Mouse (Mus musculus): ENCODE data around the gene Ms4a10. TPM values are rescaled to one million over a fixed set of nuclear protein-coding genes. Genes with fewer than 3 reads are reported as not detected.

The Ms4a10 gene
- total RNA-seq, 2 experiments from 2014 or later: not detected

GRCm38 (mm10) chr19:10916506-10916905 lies 58.0 kb downstream of the Ms4a10 start:
- DNase-seq: no peak

- DNase-seq: no peak
These were observed 59.6 kb downstream of the Ms4a10 start for GRCm38 (mm10) chr19:10914870-10915269.

GRCm38 (mm10) chr19:10914291-10914690 lies 60.2 kb downstream of the Ms4a10 start:
- no peak for DNase-seq

Other genes starting within 250 kb of the Ms4a10 start
- under 1 TPM in 1 of 2 experiments, not detected in 1; 0.25 TPM for gene Cd5, start 235.7 kb downstream of the Ms4a10 start, total RNA-seq (2021)
- gene Cd6, start 144.6 kb downstream of the Ms4a10 start, total RNA-seq (2021): under 1 TPM in 1 of 2 experiments, not detected in 1; 0.26 TPM
- gene Slc15a3, start 134.9 kb downstream of the Ms4a10 start, total RNA-seq (2021): 1 to 10 TPM in 1 of 2 experiments, under 1 TPM in 1; 0.75 to 1.6 TPM
- 10 to 100 TPM; 26.9 to 29.9 TPM for gene Tmem132a, start 104.7 kb downstream of the Ms4a10 start, total RNA-seq (2021)
- 100 to 1,000 TPM; 208 to 212 TPM for gene Tmem109, start 92.7 kb downstream of the Ms4a10 start, total RNA-seq (2021)
- 100 to 1,000 TPM; 264 to 270 TPM for gene Prpf19, start 79.4 kb downstream of the Ms4a10 start, total RNA-seq (2021)
- under 1 TPM in 1 of 2 experiments, not detected in 1; 0.23 TPM for gene Zp1, start 54.0 kb downstream of the Ms4a10 start, total RNA-seq (2021)
- gene Ptgdr2, start 37.5 kb downstream of the Ms4a10 start, total RNA-seq (2021): under 1 TPM in 1 of 2 experiments, not detected in 1; 0.14 TPM
- 10 to 100 TPM; 26.9 to 27.3 TPM for gene Ccdc86, start 25.4 kb downstream of the Ms4a10 start, total RNA-seq (2021)
- not detected for gene Ms4a15, start 18.6 kb upstream of the Ms4a10 start, total RNA-seq (2021)
- not detected for gene Ms4a18, start 43.4 kb upstream of the Ms4a10 start, total RNA-seq (2021)
- 1 to 10 TPM in 1 of 2 experiments, under 1 TPM in 1; 0.73 to 1.1 TPM for gene Ms4a8a, start 106.4 kb upstream of the Ms4a10 start, total RNA-seq (2021)
- under 1 TPM; 0.19 to 0.29 TPM for gene 1700017D01Rik, start 156.2 kb upstream of the Ms4a10 start, total RNA-seq (2021)
- gene 1700025F22Rik, start 190.7 kb upstream of the Ms4a10 start, total RNA-seq (2021): not detected
- not detected for gene Ms4a13, start 222.1 kb upstream of the Ms4a10 start, total RNA-seq (2021)